Mouse (Mus musculus) gastrocnemius, postnatal 36 days (tissue): Measurements from ENCODE around the gene Xrcc6. TPM values are rescaled to one million over a fixed set of nuclear protein-coding genes. Genes with fewer than 3 reads are reported as not detected.

Experiments
- DNase-seq, 2 experiments: peaks; one replicate each; pipeline ENCODE4 v3.0.0; 2022
- intact Hi-C: fragments of 180-260 bp; cut with DNase I; formaldehyde crosslinking; loops from one replicate; pipeline ENCODE4 v1.15.1; 2025
- long read RNA-seq, 2 experiments: library from polyadenylated mRNA; stranded (forward); transcript quantifications; one replicate each; pipeline ENCODE4 v2.0.0; 2021
- total RNA-seq, 2 experiments: library from RNA; stranded (reverse); gene quantifications; 2 replicates each; pipeline ENCODE4 v1.2.3; 2021

The Xrcc6 gene
- 10 to 100 TPM; 17.8 to 22.9 TPM for total RNA-seq
- long read RNA-seq, experiment 1, transcript Xrcc6-201 (13 exons, 2,114 nt) = major isoform, 13 of 20 reads
- long read RNA-seq, experiment 1, partial matches to known transcripts = 1 of 20 reads
- long read RNA-seq, experiment 1, other reads (novel, unspliced or antisense) = 6 of 20 reads
- long read RNA-seq, experiment 2, transcript Xrcc6-201 (13 exons, 2,114 nt) = major isoform, 17 of 22 reads
- long read RNA-seq, experiment 2, partial matches to known transcripts = 2 of 22 reads
- long read RNA-seq, experiment 2, other reads (novel, unspliced or antisense) = 3 of 22 reads

GRCm38 (mm10) chr15:81987646-81988045, at the start of gene Xrcc6:
TSS of gene Xrcc6 (plus strand) at chr15:81987835.
- intact Hi-C loops = loop anchor here (2.0 to 5.0 kb wide), 2 partner anchors 27 to 50 kb away; partner anchors contain the start of genes Csdc2 and Pmm1
- DNase-seq = no peak

GRCm38 (mm10) chr15:81938246-81938645, 49.4 kb upstream of the Xrcc6 start:
- no peak for DNase-seq
- intact Hi-C loops = loop anchor here (5.0 kb wide), 1 partner anchor 49 kb away; the partner anchor contains the start of gene Xrcc6

GRCm38 (mm10) chr15:81939157-81939715, 48.4 kb upstream of the Xrcc6 start:
- no peak for DNase-seq
- intact Hi-C loops = loop anchor here (5.0 kb wide), 1 partner anchor 48 kb away; the partner anchor contains the start of gene Xrcc6

GRCm38 (mm10) chr15:81939774-81940173, 47.9 kb upstream of the Xrcc6 start:
- intact Hi-C loops = loop anchor here (5.0 kb wide), 1 partner anchor 48 kb away; the partner anchor contains the start of gene Xrcc6
- no peak for DNase-seq

- no peak for DNase-seq
- intact Hi-C loops = no loop called here
These were observed 47.4 kb upstream of the Xrcc6 start for GRCm38 (mm10) chr15:81940219-81940618.

GRCm38 (mm10) chr15:81941010-81941409, 46.6 kb upstream of the Xrcc6 start:
- intact Hi-C loops = no loop called here
- no peak for DNase-seq

GRCm38 (mm10) chr15:81943176-81943749, 44.4 kb upstream of the Xrcc6 start:
- intact Hi-C loops = no loop called here
- DNase-seq = no peak

GRCm38 (mm10) chr15:81949076-81949475, 38.6 kb upstream of the Xrcc6 start:
- intact Hi-C loops = no loop called here
- DNase-seq = no peak

- DNase-seq = no peak
- intact Hi-C loops = no loop called here
These were observed 38.0 kb upstream of the Xrcc6 start for GRCm38 (mm10) chr15:81949476-81950131.

GRCm38 (mm10) chr15:81950716-81951115, 36.9 kb upstream of the Xrcc6 start:
- intact Hi-C loops = no loop called here
- DNase-seq = no peak

- DNase-seq = no peak
- intact Hi-C loops = no loop called here
These were observed 36.5 kb upstream of the Xrcc6 start for GRCm38 (mm10) chr15:81951159-81951558.

GRCm38 (mm10) chr15:81952310-81952709, 35.3 kb upstream of the Xrcc6 start:
- intact Hi-C loops = no loop called here
- DNase-seq = no peak

- no peak for DNase-seq
- intact Hi-C loops = no loop called here
These were observed 33.5 kb upstream of the Xrcc6 start for GRCm38 (mm10) chr15:81954151-81954583.

GRCm38 (mm10) chr15:81954716-81955115, 32.9 kb upstream of the Xrcc6 start:
- no peak for DNase-seq
- intact Hi-C loops = no loop called here

- DNase-seq = no peak
- intact Hi-C loops = no loop called here
These were observed 32.2 kb upstream of the Xrcc6 start for GRCm38 (mm10) chr15:81955414-81955813.

GRCm38 (mm10) chr15:81956457-81956856, 31.2 kb upstream of the Xrcc6 start:
- no peak for DNase-seq
- intact Hi-C loops = no loop called here

- DNase-seq = no peak
- intact Hi-C loops = no loop called here
These were observed 30.0 kb upstream of the Xrcc6 start for GRCm38 (mm10) chr15:81957598-81957997.

- intact Hi-C loops = no loop called here
- DNase-seq = no peak
These were observed 28.7 kb upstream of the Xrcc6 start for GRCm38 (mm10) chr15:81958906-81959305.

- intact Hi-C loops = loop anchor here (2.0 kb wide), 1 partner anchor 28 kb away; no protein-coding TSS in a partner anchor
- DNase-seq = peak; percentile 96 to 99
These were observed 27.2 kb upstream of the Xrcc6 start, which contains the start of gene Pmm1 for GRCm38 (mm10) chr15:81960171-81961077. TSS of gene Pmm1 (minus strand) at chr15:81960930.

GRCm38 (mm10) chr15:81961078-81961451, 26.6 kb upstream of the Xrcc6 start:
- no peak for DNase-seq
- intact Hi-C loops = loop anchor here (2.0 kb wide), 1 partner anchor 28 kb away; no protein-coding TSS in a partner anchor
